Mouse (Mus musculus) NIH3T3 (cell line): ENCODE data around the gene Olfr573-ps1.

Experiments
- DNase-seq: peaks from one replicate; pipeline ENCODE4 v3.0.0-alpha.2; 2012; ENCODE audit warnings: low read depth

The Olfr573-ps1 gene

DNA sequence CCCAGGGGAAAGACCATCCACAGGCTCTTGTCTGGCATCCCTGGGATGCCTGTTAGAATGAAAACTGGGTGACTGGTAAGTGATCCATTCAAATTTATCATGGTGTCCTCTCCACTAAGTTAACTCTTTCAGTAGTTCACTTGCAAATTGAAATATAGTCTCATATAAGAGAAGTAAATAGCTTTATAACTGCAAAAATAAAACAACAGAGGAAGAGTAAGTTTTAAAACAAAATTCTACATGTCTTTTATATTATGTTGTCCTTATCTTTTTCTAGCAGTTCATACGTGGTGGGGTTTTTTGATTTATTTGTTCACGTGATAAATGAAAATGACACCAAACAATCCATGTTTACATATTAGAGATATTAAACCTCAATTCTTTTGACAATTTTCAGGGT lies at the start of gene Olfr573-ps1:
TSS of gene Olfr573-ps1 (minus strand) at position 101 of the 400 bp plus-strand sequence.
- no peak for DNase-seq

GRCm38 (mm10) chr7:102989224-102989623 lies 46.8 kb upstream of the Olfr573-ps1 start, which contains the start of gene Olfr578:
TSS of gene Olfr578 (minus strand) at chr7:102989324.
- DNase-seq: no peak

DNA sequence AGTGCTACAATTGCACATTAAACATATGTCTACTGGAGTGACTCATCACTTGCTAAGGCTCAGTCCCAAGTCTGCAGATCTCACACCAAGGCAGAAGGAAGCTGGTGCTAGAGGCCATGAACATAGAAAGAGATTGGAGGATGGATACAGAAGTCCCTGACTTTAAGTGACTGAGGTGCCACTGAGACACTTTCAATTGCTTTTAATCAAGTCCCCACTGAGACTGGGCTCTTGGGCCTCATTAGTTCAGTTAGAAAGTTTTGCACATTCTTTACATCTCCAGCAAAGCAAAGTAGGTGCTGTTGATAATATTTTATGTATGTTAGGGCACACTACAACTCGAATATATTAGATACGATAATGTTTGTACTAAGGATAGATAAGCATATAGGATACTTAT lies 33.5 kb upstream of the Olfr573-ps1 start, which contains the start of gene Olfr577:
TSS of gene Olfr577 (minus strand) at position 101 of the 400 bp plus-strand sequence.
- no peak for DNase-seq

- DNase-seq: no peak
Measured at GRCm38 (mm10) chr7:102974399-102974798, 32.0 kb upstream of the Olfr573-ps1 start.

- no peak for DNase-seq
Measured at GRCm38 (mm10) chr7:102962360-102962759, 20.0 kb upstream of the Olfr573-ps1 start, which contains the start of gene Olfr576. TSS of gene Olfr576 (plus strand) at chr7:102962660.

- DNase-seq: no peak
Measured at GRCm38 (mm10) chr7:102958593-102958992, 16.2 kb upstream of the Olfr573-ps1 start, which contains the start of gene Olfr575. TSS of gene Olfr575 (minus strand) at chr7:102958775.

DNA sequence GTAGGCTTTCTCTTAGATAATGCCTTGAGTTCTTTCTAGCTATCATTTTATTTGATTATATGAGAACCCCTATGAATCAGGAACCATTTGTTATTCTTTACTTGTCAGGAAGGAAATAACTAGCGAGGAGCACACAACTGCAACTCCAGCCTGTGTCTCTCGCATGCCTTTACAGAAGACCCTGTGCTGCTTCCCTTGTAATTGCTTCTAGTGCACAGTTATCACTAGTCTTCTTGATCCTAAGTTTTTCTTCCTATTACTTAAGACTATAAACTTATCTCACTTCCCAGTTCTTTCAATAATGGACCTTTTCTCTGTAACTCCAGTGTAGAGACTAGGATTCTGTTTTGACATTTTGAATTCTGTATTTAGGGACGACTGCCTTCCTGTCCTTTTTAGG lies 15.8 kb upstream of the Olfr573-ps1 start:
- DNase-seq: no peak

GRCm38 (mm10) chr7:102950732-102951131 lies 8.4 kb upstream of the Olfr573-ps1 start:
- no peak for DNase-seq

DNA sequence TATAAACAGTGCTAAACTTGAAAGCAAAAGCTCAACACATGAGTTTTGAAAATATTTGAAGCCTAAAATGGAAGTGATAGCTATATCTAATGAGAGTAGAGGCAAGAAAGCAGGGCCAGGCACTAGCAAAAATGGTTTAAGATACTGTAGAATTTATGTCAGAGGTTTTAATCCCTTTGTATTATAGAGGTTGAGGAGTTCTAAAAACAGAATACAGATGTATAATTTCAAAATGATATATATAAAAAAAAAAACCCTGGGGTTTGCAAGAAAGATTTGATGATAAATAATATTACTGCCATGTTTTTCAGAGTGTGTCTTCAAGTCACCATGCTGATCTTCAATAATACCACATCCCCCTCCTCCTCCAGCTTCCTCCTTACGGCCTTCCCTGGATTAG lies 5.8 kb upstream of the Olfr573-ps1 start, which contains the start of gene Olfr574:
TSS of gene Olfr574 (plus strand) at position 301 of the 400 bp plus-strand sequence.
- no peak for DNase-seq

DNA sequence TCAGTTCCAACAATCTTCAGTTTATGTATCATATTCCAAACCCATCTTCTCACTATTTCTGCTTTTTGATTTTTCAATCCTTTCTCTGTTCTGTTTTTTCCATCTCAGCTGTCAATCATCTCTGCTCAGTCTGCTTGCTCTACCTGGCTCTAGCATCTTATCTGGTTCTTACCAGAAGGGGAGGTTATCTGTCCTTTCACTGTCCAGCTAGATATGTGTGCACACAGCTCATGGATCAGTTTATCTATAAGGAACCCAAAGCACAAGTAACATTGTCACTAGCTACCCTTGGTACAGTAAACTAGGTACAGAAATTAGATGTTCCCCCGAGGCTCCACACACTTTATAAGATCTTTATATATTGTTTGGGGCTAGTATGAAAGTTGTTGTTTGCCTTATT lies 1.0 kb upstream of the Olfr573-ps1 start:
- DNase-seq: no peak

DNA sequence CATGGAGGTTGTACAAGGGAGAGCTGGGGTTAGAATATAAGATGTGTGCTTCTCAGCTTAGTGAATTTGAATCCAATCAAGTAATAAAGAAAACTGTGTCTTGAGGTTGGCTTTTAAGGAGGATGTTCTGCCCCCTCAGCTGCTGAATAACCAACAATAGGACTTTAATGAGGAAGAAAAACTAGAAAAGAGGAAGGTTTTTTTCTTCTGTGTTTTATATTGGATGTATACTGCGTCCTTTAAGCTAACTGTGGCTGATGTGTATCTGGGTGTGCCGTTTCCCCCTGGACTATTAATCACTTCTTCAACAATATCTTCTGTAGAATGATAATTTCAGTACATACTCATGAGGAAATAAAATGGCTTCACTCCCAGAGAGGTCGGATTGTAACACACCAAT lies 15.3 kb downstream of the Olfr573-ps1 start:
- no peak for DNase-seq

DNA sequence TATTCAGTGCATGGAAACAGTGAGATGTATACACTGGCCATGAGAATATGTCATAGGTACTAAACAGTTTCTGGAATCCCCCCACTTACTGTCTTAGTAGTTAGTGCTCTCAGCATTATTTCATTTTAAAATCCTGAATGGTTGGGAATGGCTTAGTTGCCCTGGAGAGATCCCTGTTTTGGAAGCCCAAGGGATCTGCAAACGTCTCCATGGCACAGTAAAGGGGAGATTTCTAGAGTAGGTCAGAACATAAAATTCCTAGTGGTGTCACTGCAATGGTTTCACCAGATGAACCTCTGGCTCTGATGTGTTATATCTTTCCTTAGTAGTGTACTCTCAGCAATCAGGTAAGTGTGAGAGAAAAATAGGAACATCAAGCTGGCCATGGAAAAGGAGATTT lies 18.3 kb downstream of the Olfr573-ps1 start, which contains the start of gene Olfr572:
TSS of gene Olfr572 (plus strand) at position 301 of the 400 bp plus-strand sequence.
- no peak for DNase-seq

GRCm38 (mm10) chr7:102919632-102920031 lies 22.7 kb downstream of the Olfr573-ps1 start:
- peak; percentile 75 for DNase-seq

GRCm38 (mm10) chr7:102917032-102917875 lies 25.1 kb downstream of the Olfr573-ps1 start, which contains the start of gene Olfr571:
TSS of gene Olfr571 (minus strand) at chr7:102917536.
- DNase-seq: no peak

DNA sequence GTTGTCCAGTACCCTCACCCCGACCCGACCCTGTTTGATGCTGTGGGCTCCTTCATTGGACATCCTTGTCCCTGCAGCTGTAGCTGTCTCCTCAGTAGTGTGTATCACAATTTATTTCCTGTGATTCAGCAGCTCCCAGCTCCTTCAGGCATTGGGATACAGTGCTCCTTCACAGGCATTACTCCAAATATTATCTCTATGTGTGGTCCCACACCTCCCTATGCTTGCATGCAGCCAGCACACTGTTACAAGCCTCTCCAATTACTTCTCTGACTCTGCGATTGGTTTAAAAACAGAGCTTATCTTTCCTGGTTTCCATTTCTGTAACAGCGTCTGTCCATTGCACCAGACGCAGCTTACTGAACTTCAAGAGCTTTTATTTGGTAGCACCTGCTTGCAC lies 26.0 kb downstream of the Olfr573-ps1 start:
- DNase-seq: no peak

DNA sequence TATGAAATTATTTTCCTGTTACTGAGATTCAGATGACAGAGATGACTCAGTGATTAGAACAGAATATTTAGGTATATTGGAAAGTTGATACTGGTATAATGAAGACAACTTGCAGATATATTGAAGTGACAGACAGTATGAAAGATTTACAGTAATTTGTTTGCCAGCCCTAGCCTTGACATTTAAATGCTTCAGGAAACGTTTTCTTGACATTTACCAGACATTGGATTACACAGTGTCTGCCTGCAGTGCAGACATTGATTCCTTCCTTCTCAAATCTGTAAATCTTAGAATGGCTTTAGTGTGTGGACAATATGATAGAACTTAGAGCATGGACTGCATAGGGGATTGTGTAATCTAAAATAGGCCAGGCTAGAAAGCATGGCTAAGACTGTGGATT lies 27.1 kb downstream of the Olfr573-ps1 start:
- no peak for DNase-seq
